Mouse (Mus musculus) limb, embryonic 15.5 days (tissue): ENCODE results near the gene Snapc2. TPM values are rescaled to one million over a fixed set of nuclear protein-coding genes. Genes with fewer than 3 reads are reported as not detected.

Experiments
- ATAC-seq: fragments of 200-750 bp; cut with Nextera tagmentation; 2 replicates; pipeline ENCODE4 v1.8.0; 2017; ENCODE audit warnings: low read depth, moderate TSS enrichment; ENCODE audit not compliant: insufficient number of reproducible peaks, low FRiP score, low TSS enrichment
- H3K27ac ChIP-seq: fragments of 300-500 bp; sonication (generic); 2 replicates; pipeline ENCODE4 v1.5.1; 2015; ENCODE audit warnings: moderate library complexity, mild to moderate bottlenecking, inconsistent platforms
- H3K27me3 ChIP-seq: fragments of 300-500 bp; sonication (generic); 2 replicates; pipeline ENCODE4 v1.6.1; 2015; ENCODE audit warnings: inconsistent platforms
- H3K36me3 ChIP-seq: fragments of 300-500 bp; sonication (generic); 2 replicates; pipeline ENCODE4 v1.6.1; 2015; ENCODE audit warnings: inconsistent platforms
- H3K4me1 ChIP-seq: fragments of 300-500 bp; sonication (generic); 2 replicates; pipeline ENCODE4 v1.6.1; 2015; ENCODE audit warnings: inconsistent platforms
- H3K4me2 ChIP-seq: fragments of 300-500 bp; sonication (generic); 2 replicates; pipeline ENCODE4 v1.6.1; 2015; ENCODE audit warnings: mild to moderate bottlenecking, inconsistent platforms
- H3K4me3 ChIP-seq: fragments of 300-500 bp; sonication (generic); 2 replicates; pipeline ENCODE4 v1.5.1; 2015; ENCODE audit warnings: mild to moderate bottlenecking, inconsistent platforms
- H3K9ac ChIP-seq: fragments of 300-500 bp; sonication (generic); 2 replicates; pipeline ENCODE4 v1.6.1; 2015; ENCODE audit warnings: inconsistent platforms
- H3K9me3 ChIP-seq: fragments of 300-500 bp; sonication (generic); 2 replicates; pipeline ENCODE4 v1.6.1; 2016; ENCODE audit warnings: inconsistent platforms
- WGBS: fragments of 180-500 bp; shearing (Covaris S2); methylation state at CpG from one replicate; pipeline ENCODE4 v1.1.7; 2015; 5-methylcytosine and 5-hydroxymethylcytosine counted together
- polyA plus RNA-seq: library from polyadenylated mRNA; unstranded; fragments of >200 nt; fragmentation: Nextera tagmentation; extraction: Ambion mirVana; gene quantifications from 2 replicates; pipeline ENCODE4 v1.2.1, GENCODE M21; 2015

Snapc2 gene
- polyA plus RNA-seq, 1 experiment from 2014 or later, result 50.6 TPM

DNA sequence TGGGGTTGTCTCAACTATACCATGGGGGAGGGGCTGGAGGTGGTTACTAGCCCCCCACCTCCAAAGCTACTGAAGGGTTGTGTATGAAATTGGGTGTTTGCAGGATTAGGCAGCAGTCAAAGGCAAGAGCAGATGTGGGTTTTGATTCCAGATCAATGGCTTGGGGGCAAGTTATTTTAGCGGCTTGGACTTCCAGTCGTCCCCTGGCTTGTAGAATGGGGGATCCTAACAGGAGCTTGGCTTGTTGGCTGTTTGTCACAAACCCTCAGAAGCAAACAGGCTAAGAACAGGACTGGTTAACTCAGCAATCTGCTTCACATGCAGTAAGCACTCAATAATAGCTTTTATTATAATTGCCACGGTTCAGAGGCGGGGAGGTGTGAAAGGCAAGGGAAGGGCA lies 4.5 kb downstream of the Snapc2 start:
- Histone ChIP-seq H3K9me3 (no peaks in the 10 kb centered on the region), H3K27ac (no peak overlapping the region), H3K4me2 (peak overlapping the region; percentile 90), H3K36me3 (peaks cover 55% of the 10 kb centered on the region), H3K4me1 (peaks cover 38% of the 10 kb centered on the region), H3K27me3 (no peaks in the 10 kb centered on the region), H3K4me3 (no peak overlapping the region), H3K9ac (no peak overlapping the region)
- no peak for ATAC-seq
- 57% methylated on average over 4 of the region's 4 CpGs for WGBS

DNA sequence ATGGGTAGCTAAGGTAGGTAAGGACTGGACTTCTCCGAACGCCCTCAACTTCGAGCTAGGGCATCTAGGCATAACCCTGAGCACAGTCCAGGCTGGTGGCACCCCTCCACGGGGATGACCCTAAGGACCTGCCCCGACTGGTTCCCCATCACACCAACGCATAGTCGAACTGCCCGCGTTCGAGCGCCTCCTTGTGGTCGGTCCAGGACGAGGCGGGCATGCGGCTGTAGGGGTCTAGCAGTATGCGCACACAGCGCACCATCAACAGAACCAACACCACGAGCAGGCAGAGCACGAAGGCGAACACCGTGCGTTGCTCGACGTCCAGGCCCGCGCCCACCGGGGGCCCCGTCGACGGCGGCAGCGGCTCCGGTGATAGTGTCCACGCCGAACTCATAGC lies 5.4 kb downstream of the Snapc2 start:
- peak; percentile 25; the same call in 1 of the 2 replicates for ATAC-seq
- 3% methylated on average over 35 of the region's 35 CpGs for WGBS
- Histone ChIP-seq H3K9me3 (no peaks in the 10 kb centered on the region), H3K4me1 (peaks cover 34% of the 10 kb centered on the region), H3K4me2 (peak overlapping the region; percentile 90), H3K27ac (peak overlapping the region; percentile 81), H3K36me3 (peaks cover 64% of the 10 kb centered on the region), H3K9ac (peak overlapping the region; percentile 68), H3K27me3 (no peaks in the 10 kb centered on the region), H3K4me3 (peak overlapping the region; percentile 78)

DNA sequence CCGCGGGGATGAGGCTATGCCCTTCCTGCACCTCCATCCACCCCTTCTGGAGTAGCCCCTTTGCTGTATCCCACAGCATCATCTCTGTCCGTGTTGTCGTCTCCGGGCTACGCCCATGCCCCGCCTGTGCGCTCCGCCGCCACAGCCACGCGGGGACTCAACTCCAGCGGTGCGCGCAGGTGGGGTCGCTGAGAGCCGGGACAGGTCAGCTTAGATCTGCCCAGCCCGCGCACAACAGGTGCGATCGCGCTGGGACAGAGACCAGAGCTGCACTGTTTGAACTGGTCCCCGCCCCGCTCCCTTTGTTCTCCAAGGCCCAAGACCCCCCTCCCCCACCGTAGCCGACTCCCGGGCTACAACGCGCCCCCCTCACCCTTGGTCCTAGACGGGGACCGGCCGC lies 5.8 kb downstream of the Snapc2 start:
- ATAC-seq, result peak; percentile 50
- no peaks in the 10 kb centered on the region for H3K9me3 ChIP-seq
- peak overlapping the region; percentile 68 for H3K9ac ChIP-seq
- no peaks in the 10 kb centered on the region for H3K27me3 ChIP-seq
- WGBS, result under 1% methylated on average over 32 of the region's 32 CpGs
- peak overlapping the region; percentile 78 for H3K4me3 ChIP-seq
- peak overlapping the region; percentile 81 for H3K27ac ChIP-seq
- peaks cover 68% of the 10 kb centered on the region for H3K36me3 ChIP-seq
- H3K4me2 ChIP-seq, result peak overlapping the region; percentile 90
- peaks cover 32% of the 10 kb centered on the region for H3K4me1 ChIP-seq

DNA sequence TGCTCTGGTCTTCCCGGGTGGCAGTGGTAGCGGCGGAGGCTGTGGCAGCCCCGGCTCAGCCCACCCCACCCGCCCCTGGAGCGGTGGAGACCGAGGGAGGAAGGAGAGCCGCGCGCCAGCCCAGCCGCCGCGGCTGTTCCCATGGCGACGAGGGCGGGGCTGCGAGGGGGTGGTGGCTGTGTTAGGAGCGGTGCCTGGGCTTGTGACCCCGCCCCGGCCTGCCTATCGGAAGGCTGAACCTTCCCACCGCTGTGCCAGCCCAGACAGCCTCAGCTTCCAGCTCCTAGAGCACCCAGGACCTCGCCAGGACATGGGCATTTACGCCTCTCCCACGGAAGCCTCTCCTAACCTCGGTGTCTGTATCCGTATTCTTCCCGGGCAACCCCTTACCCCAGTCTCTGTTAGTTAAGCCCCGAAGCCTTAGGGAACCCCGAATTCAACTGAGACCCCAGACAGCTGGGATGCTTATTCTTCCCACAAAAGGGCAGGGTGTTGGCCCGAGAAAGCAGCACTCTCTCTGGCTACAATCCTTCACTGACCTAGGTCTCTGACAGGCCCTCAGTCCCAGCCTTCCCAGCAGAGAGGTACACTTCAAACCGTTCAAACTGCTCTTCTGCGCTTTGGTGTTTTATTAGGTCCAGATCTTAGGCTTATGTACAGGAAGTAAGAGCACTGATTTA lies 6.4 kb downstream of the Snapc2 start, which contains the start of gene Ctxn1:
Ctxn1 (minus strand) TSS at position 150 of the 680 bp plus-strand sequence.
- peak within 1 kb of the TSS; percentile 78 for H3K4me3 ChIP-seq
- peak within 1 kb of the TSS; percentile 90 for H3K4me2 ChIP-seq
- peaks cover 26% of the 10 kb centered on the region for H3K4me1 ChIP-seq
- H3K27me3 ChIP-seq, result no peaks in the 10 kb centered on the region
- peaks cover 73% of the 10 kb centered on the region for H3K36me3 ChIP-seq
- H3K9me3 ChIP-seq, result no peaks in the 10 kb centered on the region
- H3K9ac ChIP-seq, result peak within 1 kb of the TSS; percentile 68
- peak within 1 kb of the TSS; percentile 81 for H3K27ac ChIP-seq
- peak; percentile 92 for ATAC-seq
- WGBS, result 4% methylated on average over 33 of the region's 33 CpGs

DNA sequence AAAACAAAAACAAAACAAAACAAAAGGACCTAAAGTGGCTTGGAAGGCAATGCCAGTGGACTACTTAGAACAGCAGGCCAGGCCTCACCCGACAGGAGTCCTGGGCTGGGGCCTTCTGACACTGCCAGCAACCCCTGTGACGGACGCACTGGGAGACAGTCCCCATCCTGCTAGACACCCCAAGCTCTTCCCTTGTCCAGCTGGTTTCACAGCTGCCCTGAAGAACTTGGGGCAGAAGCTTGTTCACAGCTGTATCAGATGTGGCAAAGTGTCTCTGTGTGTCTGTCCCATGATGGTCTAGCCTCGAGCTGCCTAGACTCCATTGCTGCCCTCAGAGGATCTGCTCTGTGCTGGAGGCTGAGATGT lies 6.9 kb downstream of the Snapc2 start:
- no peak for ATAC-seq
- no peaks in the 10 kb centered on the region for H3K27me3 ChIP-seq
- peaks cover 24% of the 10 kb centered on the region for H3K4me1 ChIP-seq
- peak overlapping the region; percentile 69 for H3K27ac ChIP-seq
- peak overlapping the region; percentile 90; the same call in 1 of the 2 replicates for H3K4me2 ChIP-seq
- H3K4me3 ChIP-seq, result no peak overlapping the region
- H3K36me3 ChIP-seq, result peaks cover 73% of the 10 kb centered on the region
- no peak overlapping the region for H3K9ac ChIP-seq
- H3K9me3 ChIP-seq, result no peaks in the 10 kb centered on the region
- 72% methylated on average over 4 of the region's 4 CpGs for WGBS

DNA sequence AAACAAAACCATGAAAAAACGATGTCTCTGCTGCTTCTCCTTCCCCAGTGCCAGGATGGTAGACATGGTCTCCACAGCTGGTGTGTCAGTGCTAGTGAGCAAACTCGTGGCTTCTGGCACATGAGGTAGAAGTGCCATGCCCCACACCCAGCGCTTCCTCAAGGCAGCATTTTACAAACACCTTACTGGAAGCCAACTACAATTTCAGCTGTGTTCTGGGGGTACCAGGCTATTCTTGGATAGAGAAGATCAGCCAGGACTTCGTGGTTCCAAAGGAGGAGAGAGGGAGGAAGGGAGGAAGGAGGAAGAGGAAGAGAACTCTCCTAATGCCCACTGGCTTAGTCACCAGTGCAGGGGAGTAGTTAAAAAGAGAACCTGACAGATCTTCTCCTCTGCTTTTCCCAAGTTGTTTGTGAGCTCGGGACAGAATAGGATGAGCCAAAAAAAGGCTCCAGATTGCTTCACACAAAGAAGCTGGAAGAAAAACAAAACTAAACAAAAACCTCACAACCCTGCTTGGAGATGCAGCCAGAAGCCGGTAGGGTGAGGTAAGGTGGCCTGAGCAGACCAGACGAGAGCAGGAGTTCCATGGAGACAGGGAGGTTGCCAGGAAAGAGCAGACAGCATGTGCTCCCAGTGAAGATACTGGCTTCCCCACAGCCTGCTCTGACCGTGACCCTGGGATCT lies 10.4 kb downstream of the Snapc2 start:
- no peak overlapping the region for H3K4me2 ChIP-seq
- no peak overlapping the region for H3K4me3 ChIP-seq
- no peak overlapping the region for H3K27ac ChIP-seq
- no peak overlapping the region for H3K9ac ChIP-seq
- no peaks in the 10 kb centered on the region for H3K9me3 ChIP-seq
- peaks cover 8% of the 10 kb centered on the region for H3K4me1 ChIP-seq
- peaks cover 85% of the 10 kb centered on the region for H3K36me3 ChIP-seq
- no peak for ATAC-seq
- WGBS, result 89% methylated on average over 8 of the region's 8 CpGs
- no peaks in the 10 kb centered on the region for H3K27me3 ChIP-seq

DNA sequence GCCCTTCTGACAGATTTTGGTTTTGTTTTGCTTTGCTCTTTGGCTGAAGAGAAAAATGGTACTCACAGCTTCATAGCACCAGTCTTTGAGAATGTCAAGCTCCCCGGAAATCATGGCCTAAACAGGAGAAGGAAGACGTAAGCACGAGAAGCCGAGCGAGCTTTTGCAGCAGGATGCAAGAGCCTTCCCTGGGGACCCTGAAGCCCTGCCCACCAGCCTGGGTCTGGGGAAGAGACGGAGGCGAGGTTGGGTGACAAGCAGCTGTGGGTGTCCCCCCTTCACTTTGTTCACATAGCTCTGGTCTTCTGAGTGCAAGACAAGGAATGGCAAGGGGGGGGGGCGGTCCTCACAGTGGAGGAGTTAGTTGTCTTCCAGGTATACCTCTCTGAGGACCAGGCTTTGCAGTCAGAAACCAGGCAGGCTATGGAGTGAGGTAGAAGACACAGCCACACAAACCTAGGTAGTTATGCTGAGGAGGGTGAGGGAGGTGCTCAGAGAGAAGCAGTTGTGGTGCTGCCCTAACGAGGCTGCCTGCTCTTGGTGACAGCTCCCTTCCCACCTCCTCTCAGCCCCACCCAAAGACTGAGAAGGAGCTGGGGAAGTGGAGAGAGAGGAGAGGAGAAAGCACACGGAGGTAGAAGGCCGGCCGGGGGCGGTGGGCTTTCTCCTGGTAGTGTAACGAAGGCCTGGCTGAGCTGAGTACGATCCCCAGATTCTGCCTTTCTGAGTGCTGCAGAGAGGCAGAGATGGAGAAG lies 12.5 kb downstream of the Snapc2 start:
- ATAC-seq, result no peak
- 93% methylated on average over 15 of the region's 15 CpGs for WGBS
- H3K36me3 ChIP-seq, result peaks cover 97% of the 10 kb centered on the region
- no peak overlapping the region for H3K4me2 ChIP-seq
- H3K9me3 ChIP-seq, result no peaks in the 10 kb centered on the region
- no peak overlapping the region for H3K9ac ChIP-seq
- H3K27me3 ChIP-seq, result no peaks in the 10 kb centered on the region
- H3K4me1 ChIP-seq, result no peaks in the 10 kb centered on the region
- no peak overlapping the region for H3K4me3 ChIP-seq
- H3K27ac ChIP-seq, result no peak overlapping the region

DNA sequence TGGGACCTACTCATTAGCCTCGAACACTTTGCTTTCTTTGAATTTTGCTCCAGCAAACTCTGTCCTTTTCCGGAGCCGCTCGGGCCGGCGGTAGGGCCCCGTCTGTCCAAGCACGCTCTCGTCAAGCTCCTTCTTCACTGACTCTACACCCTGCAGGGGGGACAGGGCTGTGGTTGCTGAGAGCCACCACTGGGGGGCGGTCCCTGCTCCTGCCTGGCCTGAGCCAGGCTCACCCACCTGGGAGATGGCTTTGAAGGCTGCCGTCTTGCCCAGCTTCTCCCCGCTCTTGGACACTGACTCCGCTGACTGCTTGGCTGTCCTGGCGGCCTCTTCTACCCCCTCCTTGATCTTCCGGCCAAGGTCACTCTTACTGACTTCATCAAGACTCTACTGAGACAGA lies 14.7 kb downstream of the Snapc2 start:
- no peak for ATAC-seq
- no peaks in the 10 kb centered on the region for H3K27me3 ChIP-seq
- peaks cover 92% of the 10 kb centered on the region for H3K36me3 ChIP-seq
- H3K4me1 ChIP-seq, result no peaks in the 10 kb centered on the region
- no peak overlapping the region for H3K27ac ChIP-seq
- H3K9ac ChIP-seq, result no peak overlapping the region
- WGBS, result 82% methylated on average over 15 of the region's 15 CpGs
- H3K9me3 ChIP-seq, result no peaks in the 10 kb centered on the region
- no peak overlapping the region for H3K4me3 ChIP-seq
- H3K4me2 ChIP-seq, result no peak overlapping the region

DNA sequence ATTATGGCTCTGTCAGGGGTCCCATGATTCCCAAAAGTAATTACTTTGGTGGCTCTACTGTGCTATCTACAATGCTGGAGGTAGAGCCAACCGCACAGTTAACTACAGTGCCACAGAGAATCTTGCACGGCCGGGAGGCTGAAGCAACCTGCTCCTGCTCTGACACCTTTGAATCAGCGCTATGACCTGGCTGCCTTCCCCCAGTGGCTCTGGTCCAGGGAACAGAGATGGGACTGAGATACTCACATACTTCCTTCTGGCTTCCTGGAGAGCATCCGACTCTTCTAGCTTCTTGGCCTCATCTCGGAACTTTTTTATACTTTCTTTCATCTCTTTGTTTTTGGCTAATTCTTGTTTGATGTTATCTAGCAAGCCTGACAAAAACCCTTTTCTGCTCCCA lies 16.7 kb downstream of the Snapc2 start:
- 92% methylated on average over 6 of the region's 6 CpGs for WGBS
- no peak overlapping the region for H3K4me3 ChIP-seq
- H3K4me2 ChIP-seq, result no peak overlapping the region
- no peak overlapping the region for H3K27ac ChIP-seq
- H3K36me3 ChIP-seq, result peaks cover 90% of the 10 kb centered on the region
- no peak overlapping the region for H3K9ac ChIP-seq
- peaks cover 1% of the 10 kb centered on the region for H3K4me1 ChIP-seq
- no peaks in the 10 kb centered on the region for H3K9me3 ChIP-seq
- no peaks in the 10 kb centered on the region for H3K27me3 ChIP-seq
- no peak for ATAC-seq

DNA sequence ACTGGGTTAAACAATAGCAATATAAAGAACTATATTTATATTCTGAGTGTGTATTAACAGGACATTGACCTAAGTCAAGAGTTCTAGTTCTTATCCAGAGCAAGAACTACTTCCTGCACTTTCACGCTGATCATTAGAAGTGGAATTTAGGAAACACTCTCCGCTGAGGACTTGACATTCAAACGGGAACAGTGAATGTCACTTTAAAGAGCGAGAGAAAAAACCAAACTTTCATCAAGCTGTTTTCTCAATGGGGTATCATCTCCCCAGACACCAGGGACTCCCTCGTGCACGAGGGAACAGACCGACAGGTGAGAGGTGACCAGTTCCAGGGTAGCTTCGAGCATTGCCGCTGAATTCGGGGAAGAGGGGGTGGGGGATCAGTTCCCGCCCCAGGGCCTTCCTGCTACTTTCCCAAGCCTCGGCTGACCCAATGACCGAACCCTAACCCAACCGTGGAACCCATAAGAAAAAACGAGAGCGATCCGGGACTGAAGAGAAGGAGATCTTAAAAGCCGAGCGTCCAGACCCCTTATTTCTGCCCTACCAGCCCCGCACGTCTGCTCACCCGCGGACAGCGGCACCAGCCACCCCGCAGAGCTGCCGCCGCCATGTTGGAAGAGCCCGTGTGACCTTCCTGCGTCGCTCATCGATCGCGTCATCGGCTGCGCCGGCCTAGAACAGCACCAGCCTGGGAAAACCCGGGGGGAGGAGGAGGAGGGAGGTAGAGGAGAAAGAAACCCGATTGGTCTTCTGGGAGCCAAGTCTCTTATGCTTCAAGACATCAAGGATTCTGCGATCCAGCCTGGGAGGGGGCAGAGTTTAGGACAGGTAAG lies 22.6 kb downstream of the Snapc2 start, which contains the start of gene Timm44:
Timm44 (minus strand) TSS at position 639 of the 836 bp plus-strand sequence.
- ATAC-seq, result peak; percentile 93
- H3K4me1 ChIP-seq, result peaks cover 6% of the 10 kb centered on the region
- H3K9ac ChIP-seq, result peak within 1 kb of the TSS; percentile 59
- under 1% methylated on average over 39 of the region's 39 CpGs for WGBS
- H3K9me3 ChIP-seq, result no peaks in the 10 kb centered on the region
- H3K4me3 ChIP-seq, result peak within 1 kb of the TSS; percentile 78
- H3K36me3 ChIP-seq, result peaks cover 32% of the 10 kb centered on the region
- H3K27me3 ChIP-seq, result no peaks in the 10 kb centered on the region
- H3K27ac ChIP-seq, result peak within 1 kb of the TSS; percentile 71
- peak within 1 kb of the TSS; percentile 61 for H3K4me2 ChIP-seq

DNA sequence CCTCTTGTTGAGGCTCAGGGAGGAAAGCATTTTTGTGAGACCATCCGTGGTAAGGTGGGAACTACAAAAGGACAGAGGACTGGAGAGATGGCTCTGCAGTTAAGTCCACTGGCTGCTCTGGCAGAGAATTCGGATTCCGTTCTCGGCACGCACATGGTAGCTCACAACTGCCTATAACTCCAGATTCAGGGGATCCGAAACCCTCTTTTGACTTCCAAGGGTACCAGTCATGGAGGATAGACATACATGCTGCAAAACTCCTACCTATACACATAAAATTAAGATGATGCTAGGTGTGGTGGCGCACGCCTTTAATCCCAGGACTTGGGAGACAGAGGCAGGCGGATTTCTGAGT lies 23.2 kb downstream of the Snapc2 start:
- no peaks in the 10 kb centered on the region for H3K27me3 ChIP-seq
- ATAC-seq, result peak; percentile 57; the same call in 1 of the 2 replicates
- WGBS, result 23% methylated on average over 9 of the region's 9 CpGs
- peak overlapping the region; percentile 59 for H3K9ac ChIP-seq
- peak overlapping the region; percentile 78 for H3K4me3 ChIP-seq
- H3K4me1 ChIP-seq, result peaks cover 6% of the 10 kb centered on the region
- H3K27ac ChIP-seq, result peak overlapping the region; percentile 64
- H3K36me3 ChIP-seq, result peaks cover 27% of the 10 kb centered on the region
- H3K9me3 ChIP-seq, result no peaks in the 10 kb centered on the region
- peak overlapping the region; percentile 61 for H3K4me2 ChIP-seq
